Mouse (Mus musculus) thymus, adult 18-20 months (tissue): ENCODE measurements around the gene Btbd18.

ENCODE experiments used
- DNase-seq, 2 experiments: peaks; one replicate each; pipeline ENCODE4 v3.0.0; 2022; ENCODE audit warnings: mixed read lengths in 2 of 2

Gene Btbd18

GRCm38 (mm10) chr2:84658806-84659205, at the start of gene Btbd18:
Btbd18 (plus strand) TSS chr2:84659079.
- no peak for DNase-seq

DNA sequence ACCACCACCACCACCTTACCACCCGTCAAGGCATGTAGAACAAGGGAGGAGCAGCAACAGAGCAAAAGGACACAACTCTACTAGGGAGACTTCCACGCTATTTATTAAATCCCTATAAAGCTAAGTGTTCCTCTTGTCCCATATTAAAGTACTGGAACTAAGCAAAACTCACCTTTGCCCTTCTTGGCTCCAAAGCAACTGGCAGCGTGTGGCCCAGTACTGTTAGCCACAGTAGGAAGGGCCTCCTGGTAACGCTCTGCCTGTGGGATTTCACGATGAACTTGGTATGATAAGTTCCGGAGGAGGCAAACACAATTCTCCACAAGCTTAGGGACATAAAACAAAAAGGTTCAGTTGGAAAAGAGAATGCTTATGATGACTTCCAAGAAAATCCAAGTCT, 46.1 kb upstream of the Btbd18 start:
- DNase-seq = no peak

GRCm38 (mm10) chr2:84617637-84618515, 41.0 kb upstream of the Btbd18 start:
- no peak for DNase-seq

DNA sequence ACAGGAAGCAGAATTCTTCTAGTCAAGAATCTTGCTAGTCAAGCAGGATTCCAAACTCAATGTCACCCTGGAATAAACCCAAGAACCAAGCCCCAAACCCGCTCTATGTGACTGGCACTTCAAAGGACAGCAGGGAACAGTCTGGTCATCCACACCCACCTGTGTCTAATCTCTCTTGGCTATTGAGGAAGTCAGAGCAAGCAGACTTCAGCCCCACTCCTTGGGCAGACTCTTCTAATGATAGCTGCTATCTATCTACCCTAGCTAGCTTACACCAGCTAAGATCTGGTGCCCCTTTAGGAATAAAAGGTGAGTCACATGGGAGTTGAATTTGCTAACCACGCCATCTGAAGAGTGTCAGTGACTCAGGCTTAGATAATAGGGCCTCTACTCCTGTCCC, 40.0 kb upstream of the Btbd18 start:
- DNase-seq = no peak

- DNase-seq = no peak
Observed at GRCm38 (mm10) chr2:84619646-84620340, 39.1 kb upstream of the Btbd18 start.

DNA sequence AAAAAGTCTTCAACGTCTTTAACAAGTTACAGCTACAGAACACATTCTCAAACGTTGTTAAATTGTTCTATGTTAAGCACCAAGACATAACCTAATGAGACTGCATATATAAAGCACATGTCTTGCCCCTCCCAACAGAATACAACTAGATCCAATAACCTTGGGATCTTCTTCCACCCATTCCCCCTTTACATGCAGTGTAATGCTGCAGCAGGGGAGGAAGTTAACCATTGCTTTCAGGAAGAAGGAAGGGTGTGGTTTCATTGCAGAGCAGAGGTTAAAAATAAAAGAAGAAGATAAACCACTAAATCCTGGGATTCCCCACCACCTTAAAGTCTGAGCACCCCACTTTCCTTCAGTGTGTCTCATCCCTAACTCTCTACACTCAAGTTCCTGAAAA, 36.2 kb upstream of the Btbd18 start:
- DNase-seq = no peak

GRCm38 (mm10) chr2:84623428-84624119, 35.3 kb upstream of the Btbd18 start:
- DNase-seq = no peak

DNA sequence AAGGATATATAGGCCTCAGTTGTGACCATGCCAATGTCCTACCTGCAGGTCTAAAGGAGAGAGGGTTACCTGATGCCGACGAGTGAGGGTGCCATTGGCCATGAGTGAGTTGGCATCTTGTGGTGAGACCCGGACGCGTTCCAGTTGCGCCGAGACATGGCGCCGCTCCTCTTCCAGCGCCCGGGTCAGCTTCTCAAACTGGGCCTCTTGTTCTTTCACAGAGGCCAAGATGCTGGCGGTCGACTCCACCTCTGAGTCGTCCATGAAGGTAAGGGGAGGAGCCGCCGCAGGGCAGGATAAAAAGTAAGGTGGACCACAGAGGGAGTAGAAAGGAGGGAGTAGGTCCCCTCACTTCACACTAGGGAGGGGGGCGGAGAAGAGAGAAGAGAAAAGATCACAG, 34.7 kb upstream of the Btbd18 start:
- DNase-seq = no peak

DNA sequence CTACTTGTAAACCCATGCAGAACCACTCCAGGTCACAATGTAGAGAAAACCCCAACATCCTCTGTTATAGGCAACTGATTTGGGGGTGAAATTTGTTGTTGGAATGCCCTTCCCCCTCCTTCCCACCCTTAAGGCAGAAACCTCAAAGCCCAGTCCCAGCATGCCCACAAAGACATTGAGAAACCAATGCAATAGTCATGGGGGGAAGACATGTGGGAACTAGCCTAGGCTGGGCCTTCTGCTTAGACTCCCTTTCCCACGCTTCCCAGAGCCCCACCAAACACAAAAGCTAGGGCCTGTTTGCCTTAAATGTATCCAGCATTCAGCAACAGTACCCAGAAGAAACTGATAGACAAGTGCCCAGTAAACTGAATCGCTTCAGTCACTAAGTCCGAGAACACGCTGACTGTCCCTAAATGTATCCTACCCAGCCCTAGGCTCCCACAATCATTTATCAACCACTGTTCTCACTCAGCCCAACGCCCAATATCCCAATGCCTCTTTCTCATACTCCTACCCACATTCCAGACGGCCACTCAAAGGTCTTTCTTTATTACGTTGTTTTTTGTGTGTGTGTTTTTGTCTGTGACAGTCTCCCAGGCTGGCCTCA, 32.4 kb upstream of the Btbd18 start:
- no peak for DNase-seq

- no peak for DNase-seq
Observed at GRCm38 (mm10) chr2:84627036-84627435, 31.8 kb upstream of the Btbd18 start.

DNA sequence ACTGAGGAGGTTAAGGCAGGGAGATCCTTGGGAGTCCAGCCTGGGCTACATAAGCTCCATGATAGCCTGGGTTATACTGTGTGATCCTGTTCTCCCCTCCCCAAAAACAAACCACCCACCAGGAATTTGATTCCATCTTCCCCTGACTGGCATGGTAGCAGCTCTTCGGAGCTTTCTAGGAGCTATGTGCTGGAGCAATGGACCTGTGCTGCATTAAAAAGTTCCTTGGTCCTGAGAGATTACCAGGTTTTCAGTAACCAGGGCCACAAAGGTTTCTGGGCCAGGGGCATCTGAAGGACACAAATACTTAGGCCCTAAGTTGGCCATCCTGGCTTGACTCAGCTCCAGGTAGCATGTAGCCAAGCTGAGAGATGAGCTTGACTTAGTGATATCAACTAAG, 26.9 kb upstream of the Btbd18 start:
- no peak for DNase-seq

- DNase-seq = no peak
Observed at GRCm38 (mm10) chr2:84632999-84633398, 25.9 kb upstream of the Btbd18 start.

GRCm38 (mm10) chr2:84634006-84634405, 24.9 kb upstream of the Btbd18 start:
- no peak for DNase-seq

GRCm38 (mm10) chr2:84634934-84635482, 23.9 kb upstream of the Btbd18 start:
- DNase-seq = no peak

DNA sequence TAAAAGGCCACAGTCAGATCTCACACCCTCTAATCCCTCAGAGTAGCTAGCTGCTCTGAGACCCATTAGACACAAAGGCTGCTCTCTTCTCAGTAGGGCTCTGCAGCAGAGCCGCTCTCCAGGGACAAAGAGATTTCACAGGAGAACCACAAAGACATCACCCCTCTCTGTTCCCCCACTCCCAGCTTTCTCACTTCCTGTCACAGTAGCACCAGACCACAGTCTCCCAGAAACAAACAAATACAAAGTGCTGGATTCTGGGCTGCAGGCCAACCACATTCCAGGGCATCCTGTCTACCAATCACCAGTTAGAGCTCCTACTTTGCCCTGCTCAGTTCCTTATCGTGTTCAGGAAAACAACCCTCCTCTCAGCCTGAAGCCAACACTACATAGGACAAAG, 23.3 kb upstream of the Btbd18 start:
- no peak for DNase-seq

- DNase-seq = no peak
Observed at GRCm38 (mm10) chr2:84636231-84636741, 22.6 kb upstream of the Btbd18 start.

GRCm38 (mm10) chr2:84637452-84638165, 21.3 kb upstream of the Btbd18 start:
- no peak for DNase-seq

DNA sequence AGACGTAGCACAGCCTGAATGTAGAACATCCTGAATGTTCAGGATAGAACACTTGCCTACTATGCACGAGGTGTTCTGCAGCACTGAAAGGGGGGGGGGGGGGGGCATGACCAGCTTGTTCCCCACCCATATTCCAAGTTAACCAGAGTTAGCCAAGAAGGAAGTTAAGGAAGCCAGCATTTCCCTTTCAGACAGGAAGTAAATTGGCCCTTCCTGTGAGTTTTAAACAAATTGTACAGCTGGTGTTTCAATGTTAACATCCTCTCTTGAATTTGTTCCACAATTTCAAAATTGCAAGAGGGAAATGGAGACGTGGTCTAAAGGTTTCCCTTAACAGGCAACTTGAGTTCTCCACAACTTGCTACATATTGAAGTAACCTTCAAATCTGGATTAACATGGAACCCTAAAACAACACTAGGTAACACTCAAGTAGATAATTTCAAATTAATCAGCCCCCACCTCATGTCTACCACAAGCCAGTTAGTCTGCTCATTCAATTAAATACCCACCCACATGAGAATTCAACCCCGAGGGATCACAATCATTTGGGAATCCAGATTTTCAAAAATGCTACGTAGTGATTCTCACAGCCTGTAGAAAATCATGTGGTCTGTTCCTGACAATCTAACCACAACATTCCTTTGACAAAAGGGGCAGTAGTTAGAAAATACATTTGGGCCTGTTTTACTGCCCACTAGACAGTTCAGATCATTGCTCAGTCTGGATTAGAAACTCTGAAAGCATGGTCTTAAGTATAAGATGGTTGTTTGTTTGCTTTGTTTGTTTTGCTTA, 20.3 kb upstream of the Btbd18 start:
- DNase-seq = no peak

DNA sequence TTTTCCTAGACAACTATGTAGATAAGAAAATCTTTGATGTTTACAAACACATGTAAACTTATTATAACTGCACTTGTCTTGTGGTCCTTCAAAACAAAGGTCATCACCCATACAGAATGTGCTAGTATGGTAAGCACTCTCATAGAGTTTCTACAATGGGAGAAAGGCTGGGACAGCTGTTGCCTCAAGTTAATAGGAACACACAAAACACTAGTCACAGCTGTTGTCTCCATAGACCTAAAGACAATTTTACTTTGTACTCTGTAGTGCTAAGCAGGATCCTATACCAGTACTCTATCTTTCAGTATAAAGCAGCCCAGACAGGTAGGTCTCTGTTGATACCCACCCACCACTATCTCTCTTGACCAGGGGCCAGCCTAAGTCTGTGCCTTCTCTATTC, 18.0 kb upstream of the Btbd18 start:
- no peak for DNase-seq

DNA sequence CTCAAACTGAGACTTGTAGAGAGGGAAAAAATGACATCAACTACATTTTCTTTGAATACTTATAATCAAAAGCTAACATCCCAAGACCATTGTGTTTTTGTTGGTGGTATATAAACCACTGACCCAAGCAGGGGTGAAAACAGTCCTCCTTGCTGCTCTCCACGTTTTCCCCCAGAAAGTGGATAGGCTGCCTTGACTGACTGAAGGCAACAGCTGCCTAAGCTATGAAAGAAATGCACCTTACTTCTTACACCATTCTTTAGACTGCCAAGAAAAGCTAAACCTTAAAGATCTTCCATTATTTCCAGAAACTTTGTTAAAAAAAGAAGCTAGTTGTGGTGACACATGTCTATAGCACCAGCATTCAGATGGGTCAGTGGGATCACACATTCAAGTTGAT, 12.7 kb upstream of the Btbd18 start:
- DNase-seq = no peak

DNA sequence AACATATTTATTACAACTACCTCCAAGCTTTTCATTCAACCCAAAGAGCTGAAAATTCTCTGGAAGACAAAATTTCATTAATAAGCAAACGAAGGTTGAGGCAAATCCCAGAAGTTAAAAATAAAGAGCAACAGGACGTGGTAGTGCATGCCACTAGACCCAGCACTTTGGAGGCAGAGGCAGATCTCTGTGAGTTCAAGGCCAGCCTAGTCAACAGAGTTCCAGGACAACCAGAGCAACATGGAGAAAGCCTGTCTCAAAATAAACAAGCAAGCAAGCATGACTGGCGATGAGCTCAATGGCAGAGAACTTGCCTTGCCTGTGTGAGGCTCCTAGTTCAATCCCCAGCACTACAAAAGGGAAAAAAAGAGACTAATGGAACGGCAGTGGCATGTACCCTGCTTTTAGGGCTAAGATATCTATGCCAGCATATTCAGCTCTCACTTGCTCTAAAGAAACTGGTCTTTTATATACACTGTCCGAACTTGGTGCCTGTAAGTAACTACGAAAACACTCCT, 11.8 kb upstream of the Btbd18 start:
- no peak for DNase-seq
